Mouse (Mus musculus) limb, embryonic 13.5 days (tissue): Measurements from ENCODE around the gene Tll2. TPM values are rescaled to one million over a fixed set of nuclear protein-coding genes. Genes with fewer than 3 reads are reported as not detected.

ENCODE experiments used
- ATAC-seq: fragments of 200-750 bp; cut with Nextera tagmentation; 2 replicates; pipeline ENCODE4 v1.8.0; 2017; ENCODE audit warnings: low read depth, moderate number of reproducible peaks, moderate TSS enrichment; ENCODE audit not compliant: low FRiP score
- H3K27ac ChIP-seq: fragments of 300-500 bp; sonication (generic); 2 replicates; pipeline ENCODE4 v1.5.1; 2015; ENCODE audit warnings: inconsistent platforms, mild to moderate bottlenecking, moderate library complexity
- H3K27me3 ChIP-seq: fragments of 300-500 bp; sonication (generic); 2 replicates; pipeline ENCODE4 v1.6.1; 2015; ENCODE audit warnings: mild to moderate bottlenecking, inconsistent platforms
- H3K36me3 ChIP-seq: fragments of 300-500 bp; sonication (generic); 2 replicates; pipeline ENCODE4 v1.6.1; 2015; ENCODE audit warnings: inconsistent platforms, mild to moderate bottlenecking, moderate library complexity
- H3K4me1 ChIP-seq: fragments of 300-500 bp; sonication (generic); 2 replicates; pipeline ENCODE4 v1.6.1; 2015; ENCODE audit warnings: inconsistent platforms
- H3K4me2 ChIP-seq: fragments of 300-500 bp; sonication (generic); replicated peaks from 2 replicates; pipeline ENCODE4 v1.6.1; 2015; ENCODE audit warnings: inconsistent platforms, mild to moderate bottlenecking, moderate library complexity
- H3K4me3 ChIP-seq: fragments of 300-500 bp; sonication (generic); 2 replicates; pipeline ENCODE4 v1.5.1; 2015; ENCODE audit warnings: moderate library complexity, mild to moderate bottlenecking, inconsistent platforms
- H3K9ac ChIP-seq: fragments of 300-500 bp; sonication (generic); 2 replicates; pipeline ENCODE4 v1.6.1; 2015; ENCODE audit warnings: mild to moderate bottlenecking, inconsistent platforms
- H3K9me3 ChIP-seq: fragments of 300-500 bp; sonication (generic); 2 replicates; pipeline ENCODE4 v1.6.1; 2016; ENCODE audit warnings: inconsistent platforms
- WGBS: fragments of 180-500 bp; shearing (Covaris S2); methylation state at CpG from one replicate; pipeline ENCODE4 v1.1.7; 2015; 5-methylcytosine and 5-hydroxymethylcytosine counted together
- polyA plus RNA-seq: library from polyadenylated mRNA; unstranded; fragments of >200 nt; fragmentation: Nextera tagmentation; extraction: Ambion mirVana; gene quantifications from 2 replicates; pipeline ENCODE4 v1.2.1, GENCODE M21; 2015

The Tll2 gene
- 0.68 and 1.1 TPM in 2 replicates for polyA plus RNA-seq

- Histone ChIP-seq H3K9me3 (no peaks in the 10 kb centered on the region), H3K4me2 (peak within 1 kb of the TSS; percentile 99), H3K36me3 (peaks cover 10% of the 10 kb centered on the region), H3K4me1 (peaks cover 18% of the 10 kb centered on the region), H3K9ac (peak within 1 kb of the TSS; percentile 57), H3K4me3 (peak within 1 kb of the TSS; percentile 53), H3K27me3 (peaks cover 67% of the 10 kb centered on the region), H3K27ac (no peak within 1 kb of the TSS)
- 2% methylated on average over 32 of the region's 32 CpGs for WGBS
- ATAC-seq, result peak; percentile 96
Measured at GRCm38 (mm10) chr19:41206811-41207344, at the start of gene Tll2. Tll2 (minus strand) TSS chr19:41206835.

DNA sequence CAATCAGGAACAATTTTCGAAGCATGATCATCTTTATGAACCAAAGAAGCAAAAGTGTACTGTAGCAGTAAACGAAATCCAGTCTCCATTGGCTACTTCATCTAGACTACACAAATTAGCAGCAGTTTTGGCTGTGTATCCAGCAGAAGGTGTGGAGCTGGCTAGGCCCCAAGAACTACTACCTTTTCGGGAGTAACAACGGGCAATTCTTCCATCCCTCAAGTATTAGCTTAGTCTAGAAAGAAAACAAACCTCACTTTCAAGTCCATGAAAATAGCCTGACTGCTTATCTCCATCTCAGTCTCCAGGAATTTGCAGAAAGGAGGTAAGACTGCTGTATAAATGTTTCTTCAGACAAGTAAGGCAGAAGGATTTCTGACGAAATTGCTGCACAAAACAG lies 47.9 kb upstream of the Tll2 start:
- no peak overlapping the region for H3K27ac ChIP-seq
- H3K4me3 ChIP-seq, result no peak overlapping the region
- ATAC-seq, result no peak
- no peak overlapping the region for H3K4me2 ChIP-seq
- H3K27me3 ChIP-seq, result no peaks in the 10 kb centered on the region
- H3K9ac ChIP-seq, result no peak overlapping the region
- peaks cover 12% of the 10 kb centered on the region for H3K4me1 ChIP-seq
- no peaks in the 10 kb centered on the region for H3K9me3 ChIP-seq
- H3K36me3 ChIP-seq, result peaks cover 20% of the 10 kb centered on the region; the same call in 1 of the 2 replicates
- 83% methylated on average over 5 of the region's 5 CpGs for WGBS

- Histone ChIP-seq H3K9me3 (no peaks in the 10 kb centered on the region), H3K36me3 (peaks cover 34% of the 10 kb centered on the region), H3K4me1 (peaks cover 11% of the 10 kb centered on the region; the same call in 1 of the 2 replicates), H3K4me2 (no peak overlapping the region), H3K27me3 (no peaks in the 10 kb centered on the region), H3K4me3 (no peak overlapping the region), H3K27ac (no peak overlapping the region), H3K9ac (no peak overlapping the region)
- ATAC-seq, result no peak
- 54% methylated on average over 4 of the region's 4 CpGs for WGBS
Measured at GRCm38 (mm10) chr19:41248968-41249367, 42.3 kb upstream of the Tll2 start.

GRCm38 (mm10) chr19:41248271-41248670 lies 41.6 kb upstream of the Tll2 start:
- H3K9ac ChIP-seq, result no peak overlapping the region
- peaks cover 28% of the 10 kb centered on the region for H3K36me3 ChIP-seq
- no peak overlapping the region for H3K4me2 ChIP-seq
- H3K4me3 ChIP-seq, result no peak overlapping the region
- 93% methylated on average over 3 of the region's 3 CpGs for WGBS
- ATAC-seq, result no peak
- no peaks in the 10 kb centered on the region for H3K9me3 ChIP-seq
- peaks cover 11% of the 10 kb centered on the region; the same call in 1 of the 2 replicates for H3K4me1 ChIP-seq
- no peaks in the 10 kb centered on the region for H3K27me3 ChIP-seq
- H3K27ac ChIP-seq, result no peak overlapping the region

- no peak overlapping the region for H3K4me3 ChIP-seq
- H3K27me3 ChIP-seq, result no peaks in the 10 kb centered on the region
- WGBS, result 85% methylated on average over 4 of the region's 4 CpGs
- H3K4me1 ChIP-seq, result peaks cover 11% of the 10 kb centered on the region; the same call in 1 of the 2 replicates
- peaks cover 39% of the 10 kb centered on the region for H3K36me3 ChIP-seq
- no peak overlapping the region for H3K27ac ChIP-seq
- H3K9ac ChIP-seq, result no peak overlapping the region
- H3K9me3 ChIP-seq, result no peaks in the 10 kb centered on the region
- no peak for ATAC-seq
- no peak overlapping the region for H3K4me2 ChIP-seq
Measured at GRCm38 (mm10) chr19:41246271-41246670, 39.6 kb upstream of the Tll2 start.

- Histone ChIP-seq H3K27ac (no peak overlapping the region), H3K27me3 (no peaks in the 10 kb centered on the region), H3K9ac (no peak overlapping the region), H3K4me3 (no peak overlapping the region), H3K4me2 (no peak overlapping the region), H3K4me1 (peaks cover 7% of the 10 kb centered on the region; the same call in 1 of the 2 replicates), H3K36me3 (peaks cover 51% of the 10 kb centered on the region), H3K9me3 (no peaks in the 10 kb centered on the region)
- WGBS, result 71% methylated on average over 6 of the region's 6 CpGs
- no peak for ATAC-seq
Measured at GRCm38 (mm10) chr19:41244581-41244980, 37.9 kb upstream of the Tll2 start.

- Histone ChIP-seq H3K4me2 (no peak overlapping the region), H3K27ac (no peak overlapping the region), H3K4me1 (no peaks in the 10 kb centered on the region), H3K9ac (no peak overlapping the region), H3K9me3 (no peaks in the 10 kb centered on the region), H3K36me3 (peaks cover 70% of the 10 kb centered on the region), H3K27me3 (no peaks in the 10 kb centered on the region), H3K4me3 (no peak overlapping the region)
- ATAC-seq, result no peak
- WGBS, result 95% methylated on average over 5 of the region's 5 CpGs
Measured at GRCm38 (mm10) chr19:41241997-41242396, 35.4 kb upstream of the Tll2 start.

DNA sequence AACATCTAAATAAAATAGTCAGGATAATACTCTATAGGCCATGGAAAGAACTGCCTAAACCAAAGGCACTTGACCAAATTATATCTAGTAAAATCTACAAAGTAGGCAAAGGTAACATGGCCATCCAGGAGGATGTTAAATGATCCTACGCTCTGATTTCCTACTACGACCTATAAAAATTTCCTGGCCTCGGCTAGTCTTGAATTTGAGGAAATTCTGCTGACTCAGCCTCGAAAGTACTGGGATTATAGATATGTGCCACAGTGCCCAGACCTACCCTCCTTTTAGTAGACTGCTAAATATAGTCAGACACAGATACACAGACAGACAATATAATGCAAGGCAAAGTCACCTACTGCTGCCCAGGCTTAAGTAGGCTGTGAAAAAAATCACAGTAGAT lies 27.1 kb upstream of the Tll2 start:
- Histone ChIP-seq H3K4me1 (no peaks in the 10 kb centered on the region), H3K27me3 (no peaks in the 10 kb centered on the region), H3K9ac (no peak overlapping the region), H3K36me3 (peaks cover 83% of the 10 kb centered on the region), H3K4me2 (no peak overlapping the region), H3K4me3 (no peak overlapping the region), H3K27ac (no peak overlapping the region), H3K9me3 (no peaks in the 10 kb centered on the region)
- no peak for ATAC-seq
- WGBS, result 83% methylated on average over 4 of the region's 4 CpGs

DNA sequence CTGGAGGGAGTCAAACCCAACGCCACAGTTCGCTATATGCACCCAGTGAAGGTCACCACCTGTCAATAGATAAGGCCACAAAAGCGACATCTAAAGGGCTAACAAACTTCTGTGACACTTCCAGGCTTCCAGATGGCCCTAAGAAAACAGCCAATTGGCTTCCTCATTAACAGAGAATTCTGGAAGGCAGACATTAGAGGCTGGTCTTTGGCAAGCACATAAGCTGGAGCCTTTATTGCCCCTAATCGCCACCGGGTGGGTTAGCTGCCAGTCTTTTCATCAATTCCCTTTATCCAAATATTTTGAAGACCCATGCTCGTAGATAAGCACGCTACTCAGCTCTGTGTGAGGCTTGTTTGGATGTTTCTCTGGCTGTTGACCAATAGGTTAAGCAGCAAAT lies 1.7 kb upstream of the Tll2 start:
- Histone ChIP-seq H3K27ac (no peak overlapping the region), H3K4me2 (no peak overlapping the region), H3K4me1 (peaks cover 18% of the 10 kb centered on the region), H3K27me3 (peaks cover 63% of the 10 kb centered on the region), H3K9me3 (no peaks in the 10 kb centered on the region), H3K4me3 (no peak overlapping the region), H3K9ac (no peak overlapping the region), H3K36me3 (peaks cover 21% of the 10 kb centered on the region)
- 14% methylated on average over 7 of the region's 7 CpGs for WGBS
- ATAC-seq, result no peak

DNA sequence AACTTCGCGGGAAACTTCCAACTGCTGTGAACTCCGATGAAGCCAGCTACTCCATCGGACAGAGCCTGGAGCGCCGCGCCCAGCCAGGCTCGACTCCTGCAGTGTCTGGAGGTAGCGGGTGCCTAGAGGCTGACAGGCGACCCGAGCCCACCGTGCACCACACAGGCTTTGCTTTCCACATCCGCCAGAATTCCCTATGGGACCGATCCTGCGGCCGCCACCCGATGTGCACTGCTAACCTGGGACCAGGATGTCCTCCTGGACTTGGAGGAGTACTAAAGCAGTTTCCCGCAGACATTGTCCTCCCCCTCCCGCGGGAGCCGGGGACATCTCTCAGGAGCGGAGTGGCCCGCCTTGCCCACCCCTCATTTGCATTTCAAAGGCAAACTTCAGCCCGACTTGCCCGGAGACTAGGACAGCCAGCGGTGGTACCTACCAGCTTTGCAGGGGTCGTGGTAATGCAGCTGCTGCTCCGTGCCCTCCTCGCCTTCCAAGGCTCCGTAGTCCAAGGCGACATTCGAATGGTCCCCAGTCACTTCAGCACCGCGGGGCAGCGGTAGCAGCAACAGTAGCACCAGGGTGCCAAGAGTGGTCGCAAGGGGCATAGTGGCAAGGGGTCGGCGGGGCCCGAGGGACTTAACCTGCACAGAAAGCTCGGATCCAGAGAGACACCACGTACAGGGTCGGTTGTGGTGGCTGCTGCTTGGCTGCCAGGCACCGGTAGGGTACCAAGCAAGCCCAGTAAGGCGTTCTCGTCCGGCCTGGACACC lies 409 bp downstream of the Tll2 start:
- Histone ChIP-seq H3K9me3 (no peaks in the 10 kb centered on the region), H3K9ac (peak overlapping the region; percentile 57), H3K4me1 (peaks cover 18% of the 10 kb centered on the region), H3K36me3 (peaks cover 9% of the 10 kb centered on the region), H3K27me3 (peaks cover 69% of the 10 kb centered on the region), H3K4me3 (peak overlapping the region; percentile 53), H3K27ac (no peak overlapping the region), H3K4me2 (peak overlapping the region; percentile 99)
- WGBS, result under 1% methylated on average over 46 of the region's 46 CpGs
- peak; percentile 51 for ATAC-seq

DNA sequence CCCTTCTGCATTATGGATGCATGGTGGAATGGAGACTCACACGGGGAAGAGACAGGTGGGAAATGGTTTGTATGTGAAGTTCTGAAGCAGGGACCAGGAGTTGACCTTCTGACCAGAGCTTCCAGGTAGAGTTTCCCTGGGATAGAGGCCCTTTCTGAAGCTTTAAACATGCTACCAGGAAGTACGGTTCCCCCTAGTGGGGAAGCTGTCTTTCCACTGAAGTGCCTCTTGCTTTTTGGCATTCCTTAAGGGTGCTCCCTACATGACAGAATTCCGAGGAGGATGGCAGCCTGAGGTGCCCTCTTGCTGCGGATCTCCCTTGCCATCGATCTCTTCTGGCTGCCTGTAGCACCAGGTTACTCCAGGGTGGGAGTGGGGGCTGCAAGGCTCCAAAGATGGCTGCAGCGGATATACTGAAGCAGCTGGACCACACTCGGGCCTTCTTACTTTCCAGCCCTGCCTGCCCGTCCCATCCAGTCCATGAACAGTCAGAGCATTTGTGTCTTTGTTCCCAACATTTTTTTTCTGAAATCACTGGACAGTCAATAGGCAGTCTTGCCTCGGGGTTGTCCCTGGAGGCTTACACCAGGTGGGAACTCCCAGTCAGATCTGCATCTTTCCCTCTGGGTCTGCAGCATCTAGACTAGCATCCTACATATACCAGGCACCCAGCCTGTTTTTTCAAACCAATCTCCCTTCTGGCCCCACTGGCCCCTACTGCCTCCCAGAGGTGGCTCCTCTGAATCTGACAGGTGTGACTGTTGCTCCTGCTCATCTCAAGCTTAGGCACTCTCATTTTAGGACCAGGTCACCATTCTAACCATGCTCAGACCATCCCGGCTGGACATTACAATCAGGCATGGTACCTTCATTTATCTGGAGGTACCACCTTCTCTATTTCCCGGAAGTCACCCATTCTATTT lies 2.2 kb downstream of the Tll2 start:
- WGBS, result 71% methylated on average over 11 of the region's 11 CpGs
- no peak for ATAC-seq
- Histone ChIP-seq H3K4me2 (no peak overlapping the region), H3K27me3 (peaks cover 64% of the 10 kb centered on the region), H3K4me1 (peaks cover 18% of the 10 kb centered on the region), H3K4me3 (no peak overlapping the region), H3K9me3 (no peaks in the 10 kb centered on the region), H3K9ac (no peak overlapping the region), H3K27ac (no peak overlapping the region), H3K36me3 (peaks cover 5% of the 10 kb centered on the region; the same call in 1 of the 2 replicates)

DNA sequence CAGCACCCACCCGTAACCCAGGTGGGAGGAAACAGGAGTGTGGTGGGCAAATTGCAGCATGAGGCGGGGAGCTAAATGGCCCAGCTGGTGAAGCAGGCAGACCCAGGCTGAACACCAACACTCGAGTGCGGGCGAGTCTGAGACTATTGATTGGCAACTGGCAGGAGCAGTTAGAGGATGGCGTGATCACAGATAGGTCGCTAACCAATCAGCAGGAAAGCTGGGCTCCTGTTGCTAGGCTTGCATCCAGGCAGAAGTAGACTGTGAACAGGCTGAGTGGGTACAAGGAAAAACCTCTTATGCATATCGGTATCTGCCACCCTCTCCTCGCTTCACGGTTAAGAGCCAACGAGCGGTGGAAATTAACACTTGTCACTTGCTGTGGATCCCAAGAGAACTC lies 9.0 kb downstream of the Tll2 start:
- no peak overlapping the region for H3K9ac ChIP-seq
- H3K4me3 ChIP-seq, result no peak overlapping the region
- peaks cover 5% of the 10 kb centered on the region; the same call in 1 of the 2 replicates for H3K27me3 ChIP-seq
- no peaks in the 10 kb centered on the region for H3K9me3 ChIP-seq
- H3K36me3 ChIP-seq, result no peaks in the 10 kb centered on the region
- WGBS, result 91% methylated on average over 12 of the region's 12 CpGs
- no peak overlapping the region for H3K4me2 ChIP-seq
- no peaks in the 10 kb centered on the region; the same call in 1 of the 2 replicates for H3K4me1 ChIP-seq
- H3K27ac ChIP-seq, result no peak overlapping the region
- ATAC-seq, result no peak
